Mouse (Mus musculus) brain, embryonic 14.5 days (tissue): ENCODE measurements at regions not wholly inside any gene's neighbourhood (a gene's known extent, or its start where the extent isn't known, plus 50 kb on each side); places are given as distances from the start of the nearest gene placed in this dataset.

Experiments used
- CTCF ChIP-seq: fragments of 200-500 bp; IDR thresholded peaks from 2 replicates; pipeline ENCODE4 v1.5.1; 2012; ENCODE audit warnings: inconsistent platforms, mild to moderate bottlenecking, moderate library complexity, borderline replicate concordance; ENCODE audit not compliant: insufficient read depth, insufficient read length; ENCODE audit errors: extremely low read depth
- POLR2A ChIP-seq: fragments of 200-500 bp; IDR thresholded peaks from 2 replicates; pipeline ENCODE4 v1.6.1; 2012; ENCODE audit warnings: mild to moderate bottlenecking, inconsistent platforms, borderline replicate concordance; ENCODE audit not compliant: poor library complexity, insufficient read depth, insufficient read length, severe bottlenecking; ENCODE audit errors: extremely low read depth

DNA sequence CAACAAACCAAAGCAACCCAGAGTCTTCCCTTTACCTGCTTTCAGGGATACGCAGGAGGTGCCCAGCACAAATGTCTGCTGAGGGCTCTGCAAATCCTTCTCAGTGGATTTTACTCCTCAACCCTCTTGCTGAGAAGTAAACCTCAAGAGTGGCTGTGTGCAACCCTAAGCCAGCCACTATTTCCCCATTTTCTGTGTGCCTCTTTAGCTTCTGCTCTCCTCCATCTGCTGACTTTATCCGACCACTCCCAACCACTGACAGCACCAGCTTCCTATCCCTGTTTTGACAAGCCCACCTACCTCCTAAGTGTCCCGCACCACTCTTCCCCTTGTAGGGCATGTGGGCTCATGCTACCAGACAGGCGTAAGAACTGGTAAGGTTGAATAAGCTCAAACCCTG lies 56.5 kb upstream of the Serbp1 start:
- no peak for TF ChIP-seq CTCF
- TF ChIP-seq POLR2A: no peak
